Mouse (Mus musculus): ENCODE data around the gene Rgs3. TPM values are rescaled to one million over a fixed set of nuclear protein-coding genes. Genes with fewer than 3 reads are reported as not detected.

Gene Rgs3
- polyA plus RNA-seq, 1 experiment, result 94.2 TPM

DNA sequence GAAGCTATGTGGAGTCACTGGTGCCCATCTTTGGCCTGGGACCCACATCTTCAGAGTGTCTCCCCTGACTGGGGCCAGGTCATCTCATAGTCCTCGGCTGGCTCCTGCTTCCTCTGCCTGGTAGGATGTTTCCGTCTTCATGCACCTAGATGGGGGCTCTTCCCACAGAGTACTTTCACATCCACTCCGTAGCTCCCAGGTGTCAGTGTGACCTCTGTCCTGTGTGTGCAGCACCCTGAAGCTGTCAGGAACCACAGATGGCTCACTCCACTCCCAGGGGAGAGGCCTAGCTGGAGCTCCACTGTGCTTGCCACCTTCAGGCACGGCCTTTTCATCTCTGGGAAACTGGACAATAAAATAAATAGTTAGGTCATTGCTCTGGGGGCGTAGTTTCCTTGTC, 128.5 kb downstream of the Rgs3 start:
- DNase-seq (ENCODE audit: low read depth), result no peak

DNA sequence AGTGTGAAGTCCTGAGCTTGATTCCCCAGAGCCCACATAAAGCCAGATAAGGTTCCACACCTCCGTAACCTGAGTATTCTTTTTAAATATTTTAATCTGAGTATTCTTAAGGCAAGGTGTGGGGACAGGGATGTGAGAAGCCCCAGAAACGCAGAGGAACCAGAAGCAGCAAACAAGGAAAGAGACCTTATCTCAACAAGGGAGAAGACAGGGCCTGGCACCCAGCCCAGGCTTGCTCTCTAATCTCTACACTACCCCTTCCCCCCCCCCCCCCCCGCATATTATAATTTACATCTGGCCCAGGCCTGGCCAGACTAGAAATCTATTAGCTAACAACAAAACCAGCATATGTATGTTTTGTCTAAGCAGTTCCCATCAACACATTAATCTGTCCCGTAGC, 131.3 kb downstream of the Rgs3 start:
- no peak for DNase-seq (ENCODE audit: low read depth)

DNA sequence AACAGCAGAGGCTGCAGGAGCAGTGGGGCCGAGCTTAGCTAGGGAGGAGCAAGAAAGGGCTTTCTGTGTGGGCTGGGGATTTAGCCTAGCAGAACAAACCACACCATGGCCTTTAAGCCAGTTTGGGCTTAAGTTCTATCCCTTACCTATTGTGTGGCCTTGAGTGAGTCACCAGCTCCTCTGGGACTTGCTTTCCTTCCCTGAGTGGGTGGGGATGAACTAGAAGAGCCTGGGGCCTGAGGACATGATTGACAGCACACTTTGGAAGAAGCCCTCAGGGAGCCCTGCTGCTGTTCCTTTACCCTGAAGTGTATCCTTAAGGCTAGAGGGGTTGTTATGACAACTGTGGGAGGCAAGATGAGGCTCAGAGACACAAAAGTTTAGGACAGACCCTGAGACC, 132.0 kb downstream of the Rgs3 start:
- no peak for DNase-seq (ENCODE audit: low read depth)

DNA sequence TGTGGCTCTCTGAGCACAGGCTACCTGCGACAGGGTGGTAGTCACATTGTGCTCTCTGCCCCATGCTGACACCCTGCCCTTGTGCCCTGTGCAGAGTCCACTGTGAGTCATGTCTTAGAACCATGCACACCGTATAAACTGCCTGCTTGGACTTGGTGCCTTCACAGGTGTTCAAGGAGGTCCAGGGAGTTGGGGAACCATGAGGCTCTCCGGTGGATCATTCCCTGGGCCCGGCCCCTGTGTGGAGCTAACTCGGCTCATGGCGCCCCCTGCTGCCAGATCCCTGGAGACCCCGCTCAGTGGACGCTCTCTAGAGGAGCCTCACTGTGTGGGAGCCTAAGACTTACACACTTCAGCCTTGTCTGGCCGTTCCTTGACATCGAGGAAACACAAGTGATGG, 134.2 kb downstream of the Rgs3 start:
- no peak for DNase-seq (ENCODE audit: low read depth)

DNA sequence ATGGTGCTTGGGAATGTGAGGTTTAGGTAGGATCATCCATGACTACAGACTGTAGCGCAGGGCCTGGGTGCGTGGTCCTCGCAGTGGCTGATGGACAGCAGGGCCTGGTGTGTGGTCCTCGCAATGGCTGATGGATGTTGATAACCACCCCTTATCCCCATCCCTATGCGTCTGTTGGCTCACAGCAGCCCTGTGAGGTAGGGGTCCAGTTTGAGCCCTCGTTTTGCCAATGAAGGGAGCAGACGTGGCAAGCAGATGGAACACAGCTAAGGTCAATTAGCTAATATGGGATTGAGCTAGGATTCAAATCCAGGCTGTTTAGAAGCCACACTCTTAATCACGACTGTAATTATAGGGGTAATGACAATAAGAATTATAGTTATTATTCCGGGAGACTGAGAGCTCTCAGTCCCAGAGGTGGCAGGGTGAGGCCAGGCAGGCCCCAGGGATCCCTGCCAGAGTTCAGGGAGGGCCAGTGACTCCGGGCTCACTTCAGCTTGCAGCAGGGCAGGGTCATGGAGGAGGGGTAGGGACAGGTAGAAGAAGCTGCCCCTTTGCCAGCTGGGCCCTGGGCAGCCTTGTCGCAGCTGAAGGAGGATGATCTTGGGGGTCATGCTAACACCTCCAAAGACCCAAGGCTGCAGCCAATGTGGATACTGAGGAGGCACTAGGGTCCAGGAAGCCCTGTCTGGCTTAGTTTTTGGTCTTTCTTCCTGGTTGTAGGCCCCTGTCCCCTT, 135.2 kb downstream of the Rgs3 start:
- DNase-seq (ENCODE audit: low read depth), result no peak

DNA sequence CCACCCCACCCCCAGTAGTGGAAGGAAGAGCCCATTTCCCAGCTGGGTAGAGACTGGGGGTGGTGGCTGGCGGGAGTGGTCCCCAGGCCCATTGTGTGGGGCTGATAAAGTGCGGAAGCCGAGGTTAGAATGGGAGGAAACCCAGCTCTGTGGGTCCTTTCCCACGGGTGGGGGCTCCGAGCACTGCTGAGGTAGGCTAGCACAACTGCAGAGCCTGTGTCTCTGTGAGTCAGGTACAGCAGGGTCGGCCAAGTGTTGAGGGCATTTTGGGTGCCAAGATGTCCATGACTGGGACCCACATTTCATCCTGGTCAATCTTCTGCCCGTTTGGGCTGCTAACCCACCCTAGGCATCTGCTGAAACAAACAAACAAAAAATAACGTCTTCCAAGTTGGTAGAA, 135.9 kb downstream of the Rgs3 start:
- no peak for DNase-seq (ENCODE audit: low read depth)

DNA sequence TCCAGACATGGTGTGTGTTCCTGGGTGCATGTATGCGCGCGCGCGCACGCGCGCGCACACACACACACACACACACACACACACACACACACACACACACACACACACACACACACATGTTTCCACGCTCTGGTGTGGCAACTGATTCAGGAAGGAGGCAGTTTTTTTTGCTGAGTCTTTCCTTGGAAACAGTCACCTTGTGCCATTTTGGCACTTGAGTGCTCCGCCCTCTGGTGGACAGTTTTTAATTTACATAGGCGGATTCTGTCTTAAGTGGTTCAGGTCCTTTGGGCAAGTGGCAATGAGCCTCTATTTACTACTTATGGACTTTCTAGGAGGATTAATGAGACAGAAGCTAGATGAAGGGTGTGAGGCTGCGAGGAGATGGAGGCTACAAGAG, 136.3 kb downstream of the Rgs3 start:
- DNase-seq (ENCODE audit: low read depth), result no peak

DNA sequence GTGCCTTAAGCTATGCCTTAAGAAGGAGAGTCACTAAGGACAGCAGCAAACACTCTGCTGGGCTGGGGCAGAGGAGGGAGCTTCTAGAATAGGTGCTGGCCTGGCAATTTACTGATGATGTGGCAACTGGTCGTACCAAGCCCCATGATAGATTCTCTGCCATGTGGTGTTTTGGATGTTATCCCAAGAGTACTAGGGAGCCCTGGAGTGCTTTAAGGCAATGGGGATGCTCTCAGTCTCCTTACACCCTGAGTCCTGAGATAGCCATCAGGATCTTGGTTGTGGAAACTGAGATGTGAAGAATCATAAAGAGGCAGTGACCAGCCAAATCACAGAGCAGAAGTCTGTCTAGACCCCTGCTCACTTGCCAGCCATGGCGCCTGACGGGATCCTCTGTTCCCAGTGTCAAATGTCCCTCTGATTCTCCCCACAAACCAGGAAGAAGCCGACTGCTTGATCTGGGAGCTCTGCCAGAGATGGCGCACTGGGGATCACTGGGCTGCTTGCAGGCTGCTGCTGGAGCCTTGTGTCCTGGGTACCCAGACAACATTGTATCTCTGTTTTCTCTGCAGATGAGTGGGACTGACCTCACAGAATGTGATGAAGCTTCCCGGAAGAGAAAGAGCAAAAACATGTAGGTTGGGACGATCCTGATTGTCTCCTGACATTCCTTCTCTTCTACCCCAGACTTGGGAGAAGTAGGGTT, 137.2 kb downstream of the Rgs3 start:
- no peak for DNase-seq (ENCODE audit: low read depth)

DNA sequence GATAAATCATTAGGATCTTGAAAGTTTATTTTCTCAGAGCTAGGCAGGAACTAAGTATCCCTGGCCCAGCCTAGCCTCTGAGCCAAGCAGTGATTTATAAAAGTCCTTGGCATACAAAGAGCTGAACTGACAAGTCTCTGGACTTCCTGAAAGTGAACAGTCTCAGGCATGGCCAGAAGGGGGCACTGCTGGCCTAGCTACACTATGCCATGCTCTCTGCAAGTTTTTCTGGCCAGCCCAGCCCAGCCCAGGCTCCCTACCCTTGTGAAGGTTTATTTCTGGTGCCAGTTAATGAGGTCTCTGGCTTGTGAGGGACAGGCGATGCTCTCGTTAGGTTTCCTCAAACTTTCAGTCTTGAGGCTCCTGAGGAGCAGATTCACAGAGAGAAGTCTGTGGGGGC, 137.8 kb downstream of the Rgs3 start:
- no peak for DNase-seq (ENCODE audit: low read depth)

DNA sequence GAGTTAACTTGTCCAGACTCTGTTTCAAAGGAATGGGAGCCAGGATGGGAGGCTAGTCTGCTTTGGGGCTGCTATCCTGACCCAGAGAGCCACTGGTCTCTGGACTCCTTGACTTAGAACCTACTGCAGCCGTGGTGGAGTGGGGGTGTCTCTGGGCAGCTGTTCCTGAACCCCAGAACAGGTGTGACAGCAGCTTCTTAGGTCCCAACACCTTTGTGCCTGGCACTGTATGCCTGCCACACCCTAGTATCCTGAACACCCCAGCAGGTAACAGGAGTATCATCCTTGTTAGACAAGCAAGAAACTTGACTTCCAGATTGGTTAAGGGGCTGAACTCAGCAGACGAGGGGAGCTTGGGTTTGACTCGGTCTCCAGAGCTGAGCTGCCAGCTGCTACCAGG, 138.9 kb downstream of the Rgs3 start:
- no peak for DNase-seq (ENCODE audit: low read depth)

DNA sequence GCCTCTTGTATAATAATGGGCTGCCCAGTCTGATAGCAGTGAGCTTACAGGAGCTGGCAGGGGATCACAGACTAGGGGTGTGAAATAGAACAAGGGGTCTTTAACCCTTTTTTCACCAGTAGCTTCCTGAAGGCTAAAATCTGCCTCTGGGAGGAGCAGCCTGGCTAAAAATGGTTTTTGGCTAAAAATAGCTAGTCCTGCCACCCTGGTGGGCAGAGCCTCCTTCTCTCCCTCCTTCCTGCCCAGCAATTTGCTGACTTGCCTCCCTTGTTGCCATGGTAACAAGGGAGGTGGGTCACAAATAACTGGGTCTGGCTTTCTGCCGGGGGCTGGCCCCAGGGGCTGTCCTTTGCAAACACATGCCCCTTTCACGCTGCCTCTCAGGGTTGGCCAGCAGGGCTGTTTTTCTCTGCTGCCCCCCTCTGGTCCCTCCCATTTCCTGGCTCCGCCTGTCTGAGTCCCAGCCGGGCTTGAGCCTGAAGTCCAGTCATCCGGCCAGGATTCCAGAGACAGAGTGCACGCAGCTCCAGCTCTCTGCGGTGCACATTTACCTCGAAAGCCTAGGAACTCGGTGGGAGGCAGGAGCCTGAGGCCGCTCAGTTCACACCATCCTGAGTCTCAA, 139.7 kb downstream of the Rgs3 start:
- DNase-seq (ENCODE audit: low read depth), result no peak

DNA sequence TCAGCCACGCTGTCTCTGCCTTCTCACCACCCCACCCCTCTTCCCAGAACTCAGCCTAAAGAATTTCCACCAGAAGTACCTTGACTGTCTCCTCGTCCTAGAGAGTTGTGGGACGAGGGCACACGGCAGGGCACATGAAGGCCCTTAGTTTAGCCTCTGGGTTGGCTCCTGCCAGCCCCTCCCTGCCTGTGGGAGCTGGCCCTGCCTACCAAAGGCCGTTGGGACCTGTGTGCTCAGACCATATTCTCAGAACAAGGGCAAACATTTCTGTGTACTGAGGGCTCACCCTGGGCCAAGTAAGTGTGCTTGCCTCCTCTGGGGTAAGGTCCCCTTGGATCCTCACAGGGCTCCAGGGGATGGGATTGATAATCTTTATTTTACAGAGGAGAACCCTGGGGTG, 140.8 kb downstream of the Rgs3 start:
- no peak for DNase-seq (ENCODE audit: low read depth)

DNA sequence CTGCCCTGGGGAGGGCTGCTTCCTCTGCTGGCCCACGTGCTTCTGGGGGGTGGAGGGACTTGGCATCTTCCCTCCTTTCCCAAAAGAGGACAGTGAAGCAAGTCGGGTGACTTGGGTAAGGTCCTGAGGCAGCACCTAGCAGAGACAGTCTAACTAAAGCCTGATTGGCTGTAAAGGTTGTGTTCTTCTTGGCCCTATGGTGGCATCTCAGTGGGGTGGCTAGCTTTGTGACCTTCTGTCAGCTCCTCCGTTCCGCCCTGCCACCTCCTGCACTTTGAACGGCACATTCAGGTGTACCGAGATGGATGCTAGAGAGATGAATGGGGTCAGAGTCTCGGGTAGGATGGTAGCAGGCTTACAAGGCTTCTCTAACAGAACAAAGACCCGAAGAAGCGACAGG, 143.5 kb downstream of the Rgs3 start:
- DNase-seq (ENCODE audit: low read depth), result no peak

DNA sequence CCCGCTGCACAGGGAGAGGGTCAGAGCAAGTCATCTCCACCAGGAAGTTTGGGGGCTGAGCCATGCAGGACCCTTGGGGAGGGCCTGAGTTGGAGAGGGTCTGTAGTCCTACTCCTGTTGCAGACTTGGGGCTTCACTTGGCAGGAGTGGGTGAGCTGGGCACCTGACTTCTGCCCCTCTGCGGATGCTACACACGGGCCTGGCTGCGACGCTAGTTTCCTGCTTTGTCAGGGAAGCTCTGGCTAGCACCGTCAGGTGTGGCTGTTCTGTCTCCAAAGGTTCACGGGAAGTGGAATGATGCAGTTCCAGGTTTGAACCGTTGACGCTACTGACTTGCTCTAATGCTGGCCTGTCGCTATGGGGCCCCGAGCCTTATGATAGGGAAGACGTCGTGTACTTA, 144.6 kb downstream of the Rgs3 start:
- DNase-seq (ENCODE audit: low read depth), result no peak

DNA sequence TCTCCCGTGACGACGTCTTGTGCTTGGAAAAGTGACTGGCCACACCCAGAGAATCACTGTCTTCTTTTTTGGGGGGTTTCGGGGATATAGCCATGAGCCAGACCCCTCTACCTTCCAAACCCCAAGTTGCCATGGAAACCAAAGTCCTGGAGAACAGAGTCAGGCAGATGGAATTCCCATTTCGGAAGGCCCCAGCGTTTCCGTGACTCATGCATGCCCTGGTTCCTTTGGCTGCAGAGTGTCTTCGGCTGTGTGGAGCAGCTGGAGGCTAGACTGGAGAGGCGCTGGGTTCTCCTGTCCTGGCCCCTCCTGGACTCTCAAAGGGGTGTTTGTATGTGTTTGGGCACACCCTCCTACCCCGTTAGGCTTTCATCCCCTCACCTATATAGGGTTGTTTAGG, 145.4 kb downstream of the Rgs3 start:
- no peak for DNase-seq (ENCODE audit: low read depth)

DNA sequence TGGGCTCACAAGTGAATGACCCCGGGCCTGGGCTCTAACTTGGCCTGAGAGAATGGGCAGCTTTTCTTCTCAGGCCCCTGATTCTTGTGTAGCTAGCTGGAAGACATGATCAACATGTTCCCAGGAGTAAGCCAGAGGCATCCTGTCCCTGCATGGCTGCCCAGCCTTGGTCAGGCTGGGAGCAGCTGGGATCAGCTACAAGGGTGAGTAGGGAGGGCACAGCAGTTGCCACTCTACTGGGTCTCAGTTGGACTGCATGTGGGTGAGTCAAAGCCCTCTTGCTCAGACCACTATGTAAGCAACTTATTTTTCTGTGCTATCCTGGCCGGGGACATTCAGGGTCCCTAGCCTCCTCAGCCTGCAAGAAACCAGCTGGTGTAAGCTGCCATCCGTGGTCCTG, 146.1 kb downstream of the Rgs3 start:
- no peak for DNase-seq (ENCODE audit: low read depth)

DNA sequence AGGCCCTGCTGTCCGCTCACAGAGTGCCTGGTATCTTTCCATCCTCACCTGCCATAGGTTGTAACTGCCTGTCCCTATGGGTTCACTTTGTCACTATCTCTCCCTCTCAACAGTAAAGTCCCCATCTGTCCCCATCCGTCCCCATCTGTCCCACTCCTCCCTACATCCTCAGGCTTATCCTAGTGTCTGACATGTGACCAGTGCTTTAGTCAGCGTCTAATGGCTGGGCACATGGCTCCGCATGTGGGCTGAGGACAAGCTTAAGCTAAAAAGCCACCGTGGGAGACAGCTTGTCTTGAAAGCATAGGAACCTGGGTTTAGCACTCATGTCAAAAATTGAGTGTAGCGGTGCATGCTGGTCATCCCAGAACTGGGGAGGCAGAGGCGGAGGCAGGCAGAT, 148.4 kb downstream of the Rgs3 start:
- no peak for DNase-seq (ENCODE audit: low read depth)

DNA sequence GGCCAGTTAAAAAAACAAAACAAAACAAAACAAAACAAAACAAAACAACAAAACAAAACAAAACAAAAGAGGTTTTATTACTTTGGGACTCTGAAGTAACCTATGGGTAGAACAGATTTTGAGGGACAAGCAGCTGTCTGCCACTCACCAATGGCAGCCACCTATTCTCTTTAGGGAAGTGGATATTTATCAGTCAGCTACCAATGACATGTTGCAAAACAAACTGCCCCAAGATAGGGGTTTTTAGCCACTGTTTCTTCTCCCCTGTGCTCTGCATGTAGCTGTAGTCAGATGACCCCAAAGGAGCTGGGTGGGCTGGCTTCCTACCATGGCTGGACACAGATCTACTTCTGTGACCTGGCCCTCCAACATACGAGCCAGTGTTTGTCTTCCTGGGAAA, 149.3 kb downstream of the Rgs3 start:
- no peak for DNase-seq (ENCODE audit: low read depth)

DNA sequence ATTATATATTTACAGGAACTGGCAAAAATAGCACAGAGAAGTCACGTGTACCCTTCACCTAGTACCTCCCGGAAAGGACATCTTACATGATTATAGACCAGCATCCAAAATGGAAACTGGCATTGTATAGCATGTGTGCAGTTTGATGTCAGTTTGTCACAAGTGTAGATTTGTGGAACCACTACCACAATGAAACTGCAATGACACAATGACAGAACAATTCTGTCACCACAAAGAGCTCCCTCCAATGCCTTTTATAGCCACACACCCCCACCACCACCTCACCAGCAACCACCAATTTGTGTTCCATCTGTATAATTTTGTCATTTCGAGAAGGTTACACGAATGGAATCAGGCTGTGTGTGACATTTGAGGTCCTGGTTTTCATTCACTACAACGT, 149.8 kb downstream of the Rgs3 start:
- DNase-seq (ENCODE audit: low read depth), result no peak

DNA sequence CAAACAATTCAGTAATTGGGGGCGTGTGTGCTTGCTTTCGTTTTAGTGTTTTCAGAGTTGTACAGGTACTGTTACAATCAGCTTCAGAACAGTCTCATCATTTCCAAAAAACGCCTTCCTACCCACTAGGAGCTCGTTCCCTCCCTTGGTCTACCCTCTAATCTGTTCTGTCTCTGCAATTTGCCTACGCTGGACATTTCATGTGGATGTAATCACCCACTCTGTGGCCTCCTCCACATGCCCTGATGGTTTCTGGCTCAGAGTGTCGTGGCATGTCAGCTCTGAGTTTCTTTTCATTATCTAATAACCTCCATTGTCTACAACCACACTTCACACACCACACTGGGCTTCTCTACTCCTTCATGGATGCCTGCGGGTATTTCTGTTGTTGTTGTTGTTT, 151.5 kb downstream of the Rgs3 start:
- DNase-seq (ENCODE audit: low read depth), result no peak

DNA sequence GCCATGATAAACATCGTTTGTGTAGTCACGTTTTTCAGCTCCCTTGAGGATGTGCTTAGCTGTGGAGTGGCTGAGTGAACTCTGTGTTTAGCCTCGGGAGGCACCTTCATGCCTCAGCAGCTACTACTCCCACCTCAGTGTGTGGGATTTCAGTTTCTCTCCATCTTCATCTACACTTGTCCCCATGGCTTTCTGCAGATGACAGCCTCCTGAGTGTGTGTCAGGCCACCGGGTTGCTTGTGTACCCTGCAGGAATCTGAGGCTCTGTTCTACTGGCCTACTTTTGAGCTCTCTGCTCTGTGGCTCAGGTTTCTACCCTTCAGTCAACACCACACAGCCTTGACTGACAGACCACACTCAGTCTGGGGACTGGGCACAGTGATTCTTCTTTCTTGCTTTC, 151.9 kb downstream of the Rgs3 start:
- DNase-seq (ENCODE audit: low read depth), result no peak

DNA sequence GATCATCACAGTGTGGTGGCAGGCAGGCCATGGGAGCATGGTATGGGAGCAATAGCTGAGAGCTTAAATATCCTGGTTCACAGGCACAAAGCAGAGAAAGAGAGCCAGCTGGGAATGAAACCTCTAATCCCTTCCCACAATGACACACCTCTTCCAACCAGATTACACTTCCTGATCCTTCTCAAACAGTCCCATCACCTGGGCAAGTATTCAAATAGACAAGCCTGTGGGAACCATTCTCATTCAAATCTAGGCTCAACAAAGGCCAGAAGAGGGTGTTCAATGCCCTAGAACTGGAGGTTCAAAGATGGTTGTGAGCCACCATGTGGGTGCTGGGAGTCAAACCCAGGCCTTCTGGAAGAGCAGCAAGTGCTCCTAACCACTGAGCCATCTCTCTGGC, 161.2 kb downstream of the Rgs3 start:
- no peak for DNase-seq (ENCODE audit: low read depth)

DNA sequence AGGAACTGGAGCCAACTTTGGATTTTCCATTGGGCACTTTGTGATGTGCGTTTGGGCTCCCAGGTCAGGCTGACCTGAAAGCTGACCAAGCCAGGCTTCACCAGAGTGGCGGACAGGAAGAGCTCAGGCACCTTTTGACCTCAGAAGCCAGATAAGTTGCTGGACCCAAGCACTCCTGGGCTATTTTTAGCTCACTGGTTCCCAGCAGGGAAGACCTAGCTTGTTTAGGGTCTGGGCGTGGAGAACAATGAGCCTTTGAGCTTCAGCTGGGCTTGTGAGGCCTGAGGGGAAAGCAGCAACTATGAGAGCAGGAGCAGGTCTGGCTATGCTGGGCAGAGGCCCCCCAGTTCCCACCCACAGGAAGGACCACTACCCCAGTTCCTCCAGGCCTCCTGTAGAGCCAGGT, 162.4 kb downstream of the Rgs3 start:
- no peak for DNase-seq (ENCODE audit: low read depth)
